Mouse (Mus musculus): ENCODE data around the gene Anks1.

DNA sequence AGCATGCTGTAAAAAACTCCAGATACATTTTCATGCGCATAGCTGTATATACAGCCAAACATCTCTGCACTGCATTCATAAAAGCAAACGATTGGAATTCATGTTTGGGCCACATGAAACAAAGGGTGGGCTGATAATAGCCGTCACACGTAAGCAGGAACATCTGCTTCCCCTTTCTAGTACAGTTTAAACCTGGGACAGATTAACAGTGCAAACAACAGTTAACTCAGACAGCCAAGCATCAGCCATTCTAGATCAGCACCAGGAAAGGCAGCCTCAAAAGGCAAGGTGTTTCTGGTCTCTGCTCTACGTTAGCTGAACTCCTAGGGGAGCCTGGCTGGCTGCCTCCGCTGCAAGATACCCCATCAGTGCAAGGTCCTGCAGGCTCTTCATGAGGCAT, 154.1 kb downstream of the Anks1 start:
- TF ChIP-seq GATA1 (IDR thresholded peaks at IDR 0.05; ENCODE audit: borderline replicate concordance, low read length), result no peak
- no peak for TF ChIP-seq FLI1 (IDR thresholded peaks at IDR 0.05; ENCODE audit: low read length)

Measured in megakaryocyte, embryonic 14.5 days (primary cell).